Mouse (Mus musculus) cerebellum, adult 11-12 months (tissue): ENCODE data around the gene Arsk.

Experiments used
- DNase-seq: peaks from one replicate; pipeline ENCODE4 v3.0.0; 2022

Gene Arsk

DNA sequence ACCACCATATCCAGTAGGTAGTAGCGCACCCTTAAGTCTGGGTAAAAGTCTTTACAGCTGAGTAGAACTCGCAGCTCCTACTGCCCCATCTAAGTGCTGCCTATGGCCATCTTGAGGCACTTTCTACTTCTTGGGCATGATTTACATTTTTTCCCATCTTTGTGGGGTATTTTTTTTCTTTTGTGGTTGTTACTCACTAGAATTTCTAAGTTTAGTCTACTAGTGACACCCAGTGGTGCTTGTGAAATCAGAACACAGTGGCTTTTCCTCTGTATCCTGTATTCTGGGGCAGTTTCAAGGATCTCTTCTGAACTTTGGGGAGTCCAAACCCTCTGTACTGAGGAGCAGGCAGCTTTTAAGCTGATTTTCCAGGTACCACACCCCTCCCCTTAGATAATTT lies 76.7 kb downstream of the Arsk start:
- no peak for DNase-seq

DNA sequence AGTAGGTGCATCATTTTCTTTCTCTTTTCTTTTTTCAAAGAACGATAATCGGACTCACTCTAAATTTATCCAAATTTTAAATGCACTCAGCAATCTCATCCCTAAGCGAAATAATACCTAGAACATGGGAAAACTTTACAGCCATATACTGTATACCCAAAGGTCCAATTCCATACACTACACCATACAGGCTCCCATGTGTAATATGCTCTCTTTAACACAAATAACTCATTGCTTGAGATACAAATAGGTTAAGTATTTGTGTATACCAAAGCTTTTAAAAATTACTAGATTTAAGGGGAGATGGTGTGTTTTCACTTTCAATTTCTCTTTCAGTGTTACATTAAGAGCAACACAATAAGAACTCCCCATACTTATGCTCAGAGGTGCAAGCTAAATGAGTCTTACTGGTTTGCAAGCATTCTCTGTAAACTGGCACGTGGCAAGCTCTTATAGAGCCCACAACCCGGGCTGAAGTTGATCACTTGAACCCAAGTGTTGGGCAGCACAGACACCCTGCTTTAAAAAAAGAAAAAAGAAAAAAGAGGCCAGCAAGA lies 79.5 kb downstream of the Arsk start:
- DNase-seq: no peak

DNA sequence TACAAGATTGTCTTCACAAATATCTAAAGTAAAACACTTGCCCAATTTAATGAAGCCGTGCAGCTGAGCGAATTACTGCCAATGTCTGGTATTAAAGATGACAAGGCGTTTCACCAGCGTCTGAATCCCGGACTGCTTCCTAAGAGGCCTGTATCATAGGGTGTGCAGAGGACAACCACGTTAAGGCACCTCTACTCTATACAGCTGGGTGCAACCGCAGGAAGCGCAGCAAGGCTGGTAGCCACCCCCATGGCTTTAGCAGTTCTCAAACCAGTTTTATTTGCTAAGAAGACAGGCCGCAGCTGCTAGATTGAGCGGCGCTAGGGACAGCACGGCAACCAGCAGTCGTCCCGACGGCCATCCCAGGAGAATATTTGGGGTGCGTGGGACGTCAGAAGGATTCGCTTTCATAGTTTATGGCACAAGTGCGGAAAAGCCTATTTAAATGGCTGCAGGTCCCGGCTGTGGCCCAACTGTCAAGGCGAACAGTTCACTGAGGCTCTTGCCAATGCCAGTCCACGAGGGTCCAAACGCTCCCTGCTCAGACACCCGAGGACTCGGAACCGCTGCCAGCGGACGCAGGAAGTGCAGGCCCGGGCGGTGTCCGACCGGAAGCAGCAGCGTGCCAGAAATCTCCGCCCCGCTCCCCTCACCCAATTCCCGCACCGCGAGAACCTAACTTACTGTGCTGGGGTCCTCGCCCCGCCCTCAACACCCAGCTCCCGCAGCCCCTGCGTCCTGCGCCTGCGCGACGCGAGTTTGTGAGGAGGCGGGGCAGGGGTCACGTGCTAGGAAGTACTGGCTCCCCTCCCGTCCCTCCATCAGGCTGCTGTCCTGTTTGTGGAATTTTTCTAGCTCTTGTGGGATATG lies 80.3 kb downstream of the Arsk start, which contains the start of gene Rfesd:
TSS of gene Rfesd (minus strand) at position 746 of the 870 bp plus-strand sequence.
- peak; percentile 97 for DNase-seq

DNA sequence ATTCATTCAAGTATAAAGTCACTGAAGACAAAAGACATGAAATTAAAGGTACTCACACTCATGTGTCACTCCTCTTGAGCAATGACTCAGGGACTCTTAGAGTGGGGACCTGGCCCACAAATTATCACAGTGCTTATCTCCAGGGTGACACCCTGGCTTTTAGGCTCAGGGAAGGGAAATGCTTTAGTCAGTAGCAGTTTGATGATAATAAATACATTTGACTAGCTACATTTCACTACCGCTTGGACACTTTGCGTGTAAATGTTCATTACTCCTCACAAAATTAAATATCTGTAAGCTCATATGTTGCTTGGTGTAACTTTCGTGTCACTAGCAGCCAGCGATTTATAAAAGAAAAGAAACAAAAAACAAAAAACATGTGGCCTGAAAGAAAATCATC lies 81.0 kb downstream of the Arsk start:
- DNase-seq: no peak

DNA sequence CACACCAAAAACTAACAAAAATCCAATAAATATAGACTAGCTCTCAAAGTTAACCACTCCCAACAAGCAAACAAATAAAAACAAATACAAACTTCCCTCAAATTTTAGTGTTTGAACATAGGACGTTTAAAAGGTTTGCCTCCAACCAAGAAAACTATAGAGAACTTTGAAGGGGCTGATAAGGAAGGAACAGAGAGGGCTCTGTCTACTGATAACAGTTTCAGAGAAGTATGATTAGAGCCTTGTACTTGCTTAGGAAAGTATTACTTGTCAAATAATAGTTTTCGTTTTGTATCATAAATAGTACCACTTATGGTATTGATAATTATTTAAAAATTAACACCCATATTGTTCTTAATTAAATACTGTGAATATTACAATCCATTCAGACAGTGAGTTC lies 83.9 kb downstream of the Arsk start:
- DNase-seq: no peak
